Mouse (Mus musculus) C2C12 (cell line): ENCODE results near the gene Olfr592. TPM values are rescaled to one million over a fixed set of nuclear protein-coding genes. Genes with fewer than 3 reads are reported as not detected.

Source experiments
- H3K27me3 ChIP-seq: one replicate; pipeline ENCODE4 v1.6.1; 2011; ENCODE audit not compliant: control insufficient read depth, insufficient read depth, insufficient read length
- H3K36me3 ChIP-seq: one replicate; pipeline ENCODE4 v1.6.1; 2011; ENCODE audit not compliant: control insufficient read depth, insufficient read depth
- H3K4me3 ChIP-seq: one replicate; pipeline ENCODE4 v1.5.1; 2011; ENCODE audit warnings: mild to moderate bottlenecking, control low read depth; ENCODE audit not compliant: poor library complexity, insufficient read depth, severe bottlenecking
- H3K79me2 ChIP-seq: one replicate; pipeline ENCODE4 v1.6.1; 2011; ENCODE audit not compliant: control insufficient read depth, insufficient read depth
- H3K79me3 ChIP-seq: one replicate; pipeline ENCODE4 v1.6.1; 2011; ENCODE audit warnings: low read depth, control low read depth
- H3ac ChIP-seq: one replicate; pipeline ENCODE3; 2011; ENCODE audit warnings: low read depth; ENCODE audit not compliant: control insufficient read depth, insufficient read length
- FOSL1 ChIP-seq: IDR thresholded peaks from one replicate; pipeline ENCODE4 v1.8.0; 2011; ENCODE audit warnings: mild to moderate bottlenecking, low read length; ENCODE audit not compliant: poor library complexity, insufficient read depth, severe bottlenecking
- polyA plus RNA-seq: library from polyadenylated mRNA; unstranded; fragments of >200 nt; fragmentation: generic; extraction: Trizol; gene quantifications from one replicate; pipeline ENCODE4 v1.2.1, GENCODE M21; 2012; ENCODE audit warnings: missing spikeins

Gene Olfr592
- polyA plus RNA-seq, 1 experiment = not detected

DNA sequence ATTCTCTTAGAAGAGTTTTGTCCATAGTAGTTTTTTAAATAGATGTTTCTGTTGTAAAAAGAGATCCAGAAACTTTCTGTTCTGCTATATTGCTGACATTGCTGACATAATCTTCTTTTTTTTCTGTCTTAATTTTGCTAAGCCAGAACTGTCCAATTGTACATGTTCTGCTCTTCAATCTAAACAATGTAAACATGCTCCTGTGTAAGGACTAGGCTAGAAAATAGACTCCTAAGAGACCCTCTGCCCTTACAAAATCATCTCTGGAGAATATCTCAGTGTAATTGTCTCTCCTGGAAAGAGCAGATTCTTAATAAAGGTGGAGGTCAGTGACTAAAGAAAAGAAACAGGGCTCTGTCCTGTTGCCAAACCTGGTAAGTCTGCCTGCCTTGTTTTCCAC is 32.1 kb downstream of the Olfr592 start, which contains the start of gene Olfr594:
Gene Olfr594 (plus strand): TSS at position 301 of the 400 bp plus-strand sequence.
- TF ChIP-seq FOSL1 = no peak
- Histone ChIP-seq H3ac (no peak within 1 kb of the TSS), H3K79me2 (no peaks in the 10 kb centered on the region), H3K27me3 (no peaks in the 10 kb centered on the region), H3K79me3 (no peaks in the 10 kb centered on the region), H3K4me3 (no peak within 1 kb of the TSS), H3K36me3 (no peaks in the 10 kb centered on the region)

Other genes with a start within 250 kb of the Olfr592 start
- not detected for gene Olfr573-ps1, start 242.2 kb upstream of the Olfr592 start, polyA plus RNA-seq
- not detected for gene Olfr574, start 236.3 kb upstream of the Olfr592 start, polyA plus RNA-seq
- not detected for gene Olfr575, start 226.0 kb upstream of the Olfr592 start, polyA plus RNA-seq
- gene Olfr576, start 222.1 kb upstream of the Olfr592 start, polyA plus RNA-seq = not detected
- gene Olfr577, start 208.9 kb upstream of the Olfr592 start, polyA plus RNA-seq = not detected
- gene Olfr578, start 195.5 kb upstream of the Olfr592 start, polyA plus RNA-seq = not detected
- not detected for gene Olfr582, start 146.8 kb upstream of the Olfr592 start, polyA plus RNA-seq
- not detected for gene Olfr583, start 133.5 kb upstream of the Olfr592 start, polyA plus RNA-seq
- gene Olfr584, start 102.9 kb upstream of the Olfr592 start, polyA plus RNA-seq = not detected
- not detected for gene Olfr585, start 87.1 kb upstream of the Olfr592 start, polyA plus RNA-seq
- gene Olfr586, start 59.2 kb upstream of the Olfr592 start, polyA plus RNA-seq = not detected
- not detected for gene Olfr588-ps1, start 43.9 kb upstream of the Olfr592 start, polyA plus RNA-seq
- gene Olfr589, start 28.4 kb upstream of the Olfr592 start, polyA plus RNA-seq = not detected
- not detected for gene Olfr591, start 6.5 kb upstream of the Olfr592 start, polyA plus RNA-seq
- not detected for gene Olfr593, start 27.1 kb downstream of the Olfr592 start, polyA plus RNA-seq
- not detected for gene Olfr594, start 32.2 kb downstream of the Olfr592 start, polyA plus RNA-seq
- gene Usp17ld, start 67.7 kb downstream of the Olfr592 start, polyA plus RNA-seq = not detected
- not detected for gene Olfr596, start 120.8 kb downstream of the Olfr592 start, polyA plus RNA-seq
- not detected for gene Olfr597, start 131.5 kb downstream of the Olfr592 start, polyA plus RNA-seq
- gene Olfr598, start 138.8 kb downstream of the Olfr592 start, polyA plus RNA-seq = not detected
- not detected for gene Olfr599, start 151.1 kb downstream of the Olfr592 start, polyA plus RNA-seq
- gene Olfr600, start 164.9 kb downstream of the Olfr592 start, polyA plus RNA-seq = not detected
- not detected for gene Olfr601, start 177.9 kb downstream of the Olfr592 start, polyA plus RNA-seq
- not detected for gene Olfr603, start 201.4 kb downstream of the Olfr592 start, polyA plus RNA-seq
- gene Usp17lc, start 230.3 kb downstream of the Olfr592 start, polyA plus RNA-seq = 0.08 TPM